In the genomic region with DNA sequence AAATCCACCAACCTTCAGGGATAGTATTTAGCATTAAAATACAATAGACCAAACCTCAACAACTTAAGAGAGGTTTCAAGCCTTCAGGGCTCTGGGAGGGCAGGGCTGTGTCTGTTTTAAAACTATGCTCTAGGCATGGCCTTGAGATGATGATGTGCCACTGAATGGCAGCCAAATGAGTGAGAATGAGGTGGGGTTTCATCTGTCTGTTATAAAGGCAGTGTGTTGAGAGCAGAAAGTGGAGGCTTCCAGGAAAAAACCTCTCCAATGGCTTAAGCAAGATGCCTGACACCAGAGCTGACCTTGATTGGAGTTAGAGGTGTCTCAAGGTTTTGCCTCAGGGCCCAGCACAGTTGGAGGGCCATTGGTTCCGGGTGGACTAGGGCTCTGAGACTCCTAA, we compare ENCODE assay signal across 24 mouse cellular contexts.
DNase-seq lines count a peak whose midpoint lies in the region; ATAC-seq and TF ChIP-seq lines count a peak whose summit lies in the region.
"Had no signal": no experiment of that assay in that cellular context is flagged by ENCODE, and none has a peak within 500 bp of the region (broad histone marks: within the 10 kb centered on the region; RNA-seq: fewer than 3 reads in every experiment).

No protein-coding gene starts in this region.

- H3K27me3 ChIP-seq in midbrain, embryonic 11.5 days (ENCODE audit: control insufficient read depth, insufficient read depth, low read length): no peaks in the 10 kb centered on the region; the same call in 1 of the 2 replicates
- no peaks in the 10 kb centered on the region for H3K27me3 ChIP-seq in midbrain, embryonic 15.5 days (replicated peaks)
- no peaks in the 10 kb centered on the region for H3K27me3 ChIP-seq in limb, embryonic 15.5 days
- no peaks in the 10 kb centered on the region for H3K27me3 ChIP-seq in liver, postnatal 0 days (ENCODE audit: insufficient read depth, low read length)
- H3K27me3 ChIP-seq: embryonic facial prominence, embryonic 13.5 days; heart, embryonic 15.5 days; kidney, embryonic 15.5 days had no signal

- H3K9me3 ChIP-seq in midbrain, embryonic 11.5 days (ENCODE audit: control insufficient read depth, low read length): no peaks in the 10 kb centered on the region
- no peaks in the 10 kb centered on the region for H3K9me3 ChIP-seq in midbrain, embryonic 15.5 days
- no peaks in the 10 kb centered on the region for H3K9me3 ChIP-seq in limb, embryonic 15.5 days
- H3K9me3 ChIP-seq in liver, postnatal 0 days (ENCODE audit: low read length): no peaks in the 10 kb centered on the region
- H3K9me3 ChIP-seq: embryonic facial prominence, embryonic 13.5 days; heart, embryonic 15.5 days; hindbrain, embryonic 10.5 days; kidney, embryonic 15.5 days had no signal

- no peaks in the 10 kb centered on the region for H3K36me3 ChIP-seq in midbrain, embryonic 11.5 days (ENCODE audit: control insufficient read depth, insufficient read depth, low read length)
- no peaks in the 10 kb centered on the region for H3K36me3 ChIP-seq in midbrain, embryonic 15.5 days (replicated peaks)
- H3K36me3 ChIP-seq in limb, embryonic 15.5 days: no peaks in the 10 kb centered on the region
- H3K36me3 ChIP-seq in liver, postnatal 0 days (replicated peaks; ENCODE audit: insufficient read depth, low read length): no peaks in the 10 kb centered on the region
- H3K36me3 ChIP-seq: embryonic facial prominence, embryonic 13.5 days; G1E; heart, embryonic 15.5 days; hindbrain, embryonic 10.5 days; kidney, embryonic 15.5 days had no signal

- ATAC-seq in midbrain, embryonic 11.5 days (ENCODE audit: low FRiP score): no peak
- ATAC-seq in midbrain, embryonic 15.5 days (replicated peaks): no peak
- no peak for ATAC-seq in limb, embryonic 15.5 days (ENCODE audit: insufficient number of reproducible peaks, low FRiP score, low TSS enrichment, low read depth)
- ATAC-seq in liver, postnatal 0 days: no peak
- ATAC-seq: activated CD4-positive, CD25-positive, alpha-beta regulatory T cell, adult 4 months; forebrain, embryonic 16.5 days; intestine, embryonic 16.5 days had no signal

- no peaks in the 10 kb centered on the region for H3K4me1 ChIP-seq in midbrain, embryonic 11.5 days (ENCODE audit: control insufficient read depth, insufficient read depth, low read length)
- no peaks in the 10 kb centered on the region for H3K4me1 ChIP-seq in midbrain, embryonic 15.5 days
- peaks cover 9% of the 10 kb centered on the region for H3K4me1 ChIP-seq in limb, embryonic 15.5 days
- no peaks in the 10 kb centered on the region for H3K4me1 ChIP-seq in liver, postnatal 0 days (ENCODE audit: insufficient read depth)
- H3K4me1 ChIP-seq: heart, embryonic 15.5 days; hindbrain, embryonic 10.5 days had no signal

- no peak overlapping the region for H3K4me3 ChIP-seq in gastrocnemius, adult 2 months
- H3K4me3 ChIP-seq in midbrain, embryonic 11.5 days (ENCODE audit: low read depth, low read length): no peak overlapping the region
- no peak overlapping the region for H3K4me3 ChIP-seq in midbrain, embryonic 15.5 days
- no peak overlapping the region for H3K4me3 ChIP-seq in limb, embryonic 15.5 days
- no peak overlapping the region for H3K4me3 ChIP-seq in liver, postnatal 0 days (ENCODE audit: low read depth, low read length)
- H3K4me3 ChIP-seq: embryonic facial prominence, embryonic 13.5 days; heart, adult 2 months; heart, embryonic 15.5 days; hindbrain, embryonic 10.5 days; kidney, embryonic 15.5 days had no signal

- TF ChIP-seq CTCF in gastrocnemius, adult 2 months (IDR thresholded peaks at IDR 0.05): no peak
- no peak for TF ChIP-seq CTCF in liver, postnatal 0 days (IDR thresholded peaks at IDR 0.05; ENCODE audit: low read depth)

- 61% methylated on average over 1 of the region's 1 CpGs for WGBS in midbrain, embryonic 11.5 days
- WGBS in midbrain, embryonic 15.5 days: 68% methylated on average over 1 of the region's 1 CpGs
- 39% methylated on average over 1 of the region's 1 CpGs for WGBS in limb, embryonic 15.5 days
- 62% methylated on average over 1 of the region's 1 CpGs for WGBS in liver, postnatal 0 days (ENCODE audit: insufficient replicate concordance)

- TF ChIP-seq EP300 in liver, postnatal 0 days (IDR thresholded peaks at IDR 0.05; ENCODE audit: low read depth): no peak

- H3K4me2 ChIP-seq in midbrain, embryonic 11.5 days: no peak overlapping the region
- no peak overlapping the region for H3K4me2 ChIP-seq in midbrain, embryonic 15.5 days
- H3K4me2 ChIP-seq in limb, embryonic 15.5 days: no peak overlapping the region
- H3K4me2 ChIP-seq in liver, postnatal 0 days (ENCODE audit: low read depth, low read length): no peak overlapping the region
- H3K4me2 ChIP-seq: embryonic facial prominence, embryonic 13.5 days; heart, embryonic 11.5 days; heart, embryonic 15.5 days; hindbrain, embryonic 14.5 days; kidney, embryonic 15.5 days had no signal

- peak; percentile 22 for DNase-seq in adrenal gland, postnatal 14 days
- no peak for DNase-seq in adrenal gland, postnatal 10 days
- DNase-seq in gastrocnemius, adult 2 months: no peak
- DNase-seq in gastrocnemius, postnatal 4 days (ENCODE audit: low spot score in 2 of 2): no peak
- DNase-seq in midbrain, embryonic 11.5 days (ENCODE audit: low spot score, missing footprints): peak; percentile 59
- no peak for DNase-seq in liver, postnatal 0 days
- DNase-seq: cerebellum, adult 18-20 months; cerebellum, adult 9-11 months; cerebellum, postnatal 36 days; gastrocnemius, postnatal 14 days; kidney, adult 2 months had no signal

- intact Hi-C loops in gastrocnemius, adult 2 months (cut with DNase I): no loop called here

- H3K27ac ChIP-seq in gastrocnemius, adult 2 months: peak overlapping the region; percentile 35; the same call in 1 of the 2 replicates
- no peak overlapping the region for H3K27ac ChIP-seq in midbrain, embryonic 11.5 days (ENCODE audit: low read depth, low read length)
- H3K27ac ChIP-seq in midbrain, embryonic 15.5 days: no peak overlapping the region
- peak overlapping the region; percentile 59 for H3K27ac ChIP-seq in limb, embryonic 15.5 days
- no peak overlapping the region for H3K27ac ChIP-seq in liver, postnatal 0 days (ENCODE audit: low read depth)
- H3K27ac ChIP-seq: embryonic facial prominence, embryonic 13.5 days; heart, adult 2 months; heart, embryonic 15.5 days; hindbrain, embryonic 10.5 days; hindbrain, embryonic 14.5 days; kidney, embryonic 15.5 days had no signal

- H3K9ac ChIP-seq in midbrain, embryonic 11.5 days (ENCODE audit: low read length): no peak overlapping the region
- H3K9ac ChIP-seq in midbrain, embryonic 15.5 days: no peak overlapping the region
- no peak overlapping the region for H3K9ac ChIP-seq in limb, embryonic 15.5 days
- no peak overlapping the region for H3K9ac ChIP-seq in liver, postnatal 0 days (replicated peaks)
- H3K9ac ChIP-seq: embryonic facial prominence, embryonic 13.5 days; heart, embryonic 15.5 days; hindbrain, embryonic 14.5 days; kidney, embryonic 15.5 days had no signal

Comparison
In these comparisons a context has a peak if more than half of its experiments do, and no peak if none do; other contexts are left out.
1. DNase-seq: peak in adrenal gland, postnatal 14 days (single experiment) and midbrain, embryonic 11.5 days (single experiment); none in adrenal gland, postnatal 10 days (single experiment), gastrocnemius, adult 2 months (single experiment), gastrocnemius, postnatal 4 days (0 of 2) and liver, postnatal 0 days (single experiment).
2. H3K27ac ChIP-seq: peak in gastrocnemius, adult 2 months (single experiment) and limb, embryonic 15.5 days (single experiment); none in midbrain, embryonic 11.5 days (single experiment), midbrain, embryonic 15.5 days (single experiment) and liver, postnatal 0 days (single experiment).